Mouse (Mus musculus): ENCODE data around the gene Nme8. TPM values are rescaled to one million over a fixed set of nuclear protein-coding genes. Genes with fewer than 3 reads are reported as not detected.

Gene Nme8
- polyA plus RNA-seq, 1 experiment from 2014 or later, result 0.82 TPM

DNA sequence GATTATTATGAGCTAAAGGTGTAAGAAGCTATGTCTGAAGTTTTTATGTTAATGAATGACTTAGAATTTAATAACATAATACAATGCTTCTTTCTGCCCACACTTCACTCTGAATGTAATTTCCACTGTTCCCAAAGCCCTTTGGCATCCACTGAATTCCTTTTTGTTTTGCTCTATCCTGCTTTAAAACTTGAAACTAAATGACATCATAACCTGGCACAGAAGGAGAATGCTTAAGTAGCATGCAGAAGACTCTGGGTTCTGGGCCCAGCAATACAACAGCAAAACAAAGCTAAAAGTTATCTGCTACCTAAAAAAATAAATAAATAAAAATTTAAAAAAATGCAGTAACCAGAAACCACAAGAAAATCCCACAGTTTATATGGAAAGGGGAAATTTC lies 23.0 kb downstream of the Nme8 start:
- Histone ChIP-seq H3K9ac (ENCODE audit: low read length) (no peak overlapping the region), H3K4me2 (ENCODE audit: low read length) (no peak overlapping the region), H3K36me3 (ENCODE audit: control insufficient read depth, insufficient read depth, low read length) (no peaks in the 10 kb centered on the region), H3K27ac (replicated peaks in 1 of 2; ENCODE audit: control insufficient read depth in 1 of 2, insufficient read depth in 1 of 2, low read depth in 2 of 2, low read length in 2 of 2) (no peak overlapping the region), H3K4me1 (ENCODE audit: control insufficient read depth in 2 of 2, insufficient read depth in 2 of 2, low read length in 2 of 2) (no peaks in the 10 kb centered on the region), H3K9me3 (ENCODE audit: control insufficient read depth, low read length) (no peaks in the 10 kb centered on the region), H3K4me3 (ENCODE audit: control insufficient read depth in 1 of 2, insufficient read depth in 1 of 2, low read depth in 1 of 2, low read length in 2 of 2) (no peak overlapping the region), H3K27me3 (ENCODE audit: control insufficient read depth, insufficient read depth, low read length) (no peaks in the 10 kb centered on the region)
- ATAC-seq (ENCODE audit: insufficient number of reproducible peaks, insufficient read depth, low FRiP score, low read depth), result no peak

DNA sequence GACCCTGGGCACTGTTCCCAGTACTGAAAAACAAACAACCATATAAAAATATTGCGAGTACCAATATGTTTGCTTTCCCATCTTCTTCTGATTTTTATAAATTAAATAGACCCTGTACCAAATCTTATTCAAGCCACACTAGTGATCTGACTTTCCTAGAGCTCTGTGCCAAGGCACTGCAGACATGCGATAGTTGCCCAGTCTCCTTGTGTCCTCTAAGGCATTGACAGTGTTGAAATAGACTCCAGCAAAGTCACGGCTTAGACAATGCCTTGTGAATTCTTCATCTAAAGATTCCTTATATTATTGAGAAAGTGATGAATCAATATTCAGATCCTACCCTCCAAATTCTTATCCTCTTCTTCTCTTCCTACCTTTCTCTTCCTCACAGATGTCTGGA lies 23.6 kb downstream of the Nme8 start:
- no peak overlapping the region for H3K9ac ChIP-seq (ENCODE audit: low read length)
- WGBS, result 78% methylated on average over 3 of the region's 3 CpGs
- no peak overlapping the region for H3K27ac ChIP-seq (replicated peaks in 1 of 2; ENCODE audit: control insufficient read depth in 1 of 2, insufficient read depth in 1 of 2, low read depth in 2 of 2, low read length in 2 of 2)
- no peaks in the 10 kb centered on the region for H3K27me3 ChIP-seq (ENCODE audit: control insufficient read depth, insufficient read depth, low read length)
- H3K4me2 ChIP-seq (ENCODE audit: low read length), result no peak overlapping the region
- no peaks in the 10 kb centered on the region for H3K36me3 ChIP-seq (ENCODE audit: control insufficient read depth, insufficient read depth, low read length)
- no peak for ATAC-seq (ENCODE audit: insufficient number of reproducible peaks, insufficient read depth, low FRiP score, low read depth)
- H3K4me1 ChIP-seq (ENCODE audit: control insufficient read depth in 2 of 2, insufficient read depth in 2 of 2, low read length in 2 of 2), result no peaks in the 10 kb centered on the region
- no peaks in the 10 kb centered on the region for H3K9me3 ChIP-seq (ENCODE audit: control insufficient read depth, low read length)
- no peak overlapping the region for H3K4me3 ChIP-seq (ENCODE audit: control insufficient read depth in 1 of 2, insufficient read depth in 1 of 2, low read depth in 1 of 2, low read length in 2 of 2)

DNA sequence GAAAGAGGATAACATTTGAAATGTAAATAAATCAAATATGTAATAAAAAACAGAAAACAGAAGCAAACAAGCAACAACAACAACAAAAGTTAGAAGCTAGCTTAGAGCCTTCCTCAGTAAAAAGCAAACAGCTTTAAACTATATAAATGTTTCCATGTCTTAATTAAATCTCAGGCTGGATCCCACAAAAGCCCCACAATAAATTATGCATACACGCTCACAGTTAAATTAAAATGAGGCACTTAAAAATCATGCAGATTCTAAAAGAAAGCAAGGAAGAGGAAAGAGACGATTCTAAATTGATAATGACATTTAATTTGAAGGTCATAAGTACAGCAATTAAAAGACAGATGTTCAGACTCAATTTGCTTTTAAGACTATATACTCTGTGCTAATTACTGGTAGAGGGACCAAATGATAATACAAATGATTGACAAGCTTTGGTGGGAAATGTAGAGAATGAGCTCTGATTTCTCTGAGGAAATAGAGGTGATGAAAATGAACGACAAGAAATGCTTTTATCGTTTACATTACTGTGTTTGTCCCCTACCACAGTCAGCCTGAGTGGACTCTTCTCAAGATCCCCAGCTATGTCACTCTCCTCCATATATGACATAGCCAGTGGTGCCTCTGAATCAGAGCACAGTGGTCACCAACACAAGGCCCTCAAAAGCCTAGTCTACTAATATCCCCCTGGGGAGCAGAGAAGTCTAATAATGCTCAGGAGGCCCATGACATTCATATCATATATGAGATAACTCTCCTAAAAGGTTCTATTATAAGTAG lies 29.0 kb downstream of the Nme8 start:
- WGBS, result 80% methylated on average over 4 of the region's 4 CpGs
- ATAC-seq (ENCODE audit: insufficient number of reproducible peaks, insufficient read depth, low FRiP score, low read depth), result no peak
- Histone ChIP-seq H3K36me3 (ENCODE audit: control insufficient read depth, insufficient read depth, low read length) (no peaks in the 10 kb centered on the region), H3K9me3 (ENCODE audit: control insufficient read depth, low read length) (no peaks in the 10 kb centered on the region), H3K27me3 (ENCODE audit: control insufficient read depth, insufficient read depth, low read length) (no peaks in the 10 kb centered on the region), H3K9ac (ENCODE audit: low read length) (no peak overlapping the region), H3K4me3 (ENCODE audit: control insufficient read depth in 1 of 2, insufficient read depth in 1 of 2, low read depth in 1 of 2, low read length in 2 of 2) (no peak overlapping the region), H3K4me1 (ENCODE audit: control insufficient read depth in 2 of 2, insufficient read depth in 2 of 2, low read length in 2 of 2) (no peaks in the 10 kb centered on the region), H3K4me2 (ENCODE audit: low read length) (no peak overlapping the region), H3K27ac (replicated peaks in 1 of 2; ENCODE audit: control insufficient read depth in 1 of 2, insufficient read depth in 1 of 2, low read depth in 2 of 2, low read length in 2 of 2) (no peak overlapping the region)

DNA sequence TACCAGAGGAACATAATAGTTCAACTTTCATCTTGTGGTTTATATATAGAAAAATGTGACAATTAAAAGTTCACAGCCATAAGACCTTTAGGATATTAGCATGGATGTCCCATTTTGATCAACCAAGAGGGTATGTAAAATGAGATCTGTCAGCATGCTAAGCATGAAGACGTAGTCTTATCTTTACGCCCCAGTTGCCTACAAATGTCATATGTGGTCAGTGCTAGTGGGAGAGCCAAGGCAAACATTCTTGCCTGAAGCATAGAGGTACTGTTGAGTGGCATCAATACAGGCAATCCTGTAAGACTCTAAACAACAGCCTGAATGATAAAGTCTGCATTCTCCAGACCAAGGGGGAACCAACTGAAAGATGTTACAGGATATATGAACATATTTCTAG lies 45.2 kb downstream of the Nme8 start:
- WGBS, result 76% methylated on average over 2 of the region's 2 CpGs
- Histone ChIP-seq H3K9ac (ENCODE audit: low read length) (no peak overlapping the region), H3K4me3 (ENCODE audit: control insufficient read depth in 1 of 2, insufficient read depth in 1 of 2, low read depth in 1 of 2, low read length in 2 of 2) (no peak overlapping the region), H3K27ac (replicated peaks in 1 of 2; ENCODE audit: control insufficient read depth in 1 of 2, insufficient read depth in 1 of 2, low read depth in 2 of 2, low read length in 2 of 2) (no peak overlapping the region), H3K4me1 (ENCODE audit: control insufficient read depth in 2 of 2, insufficient read depth in 2 of 2, low read length in 2 of 2) (0 out of 4 replicates have a peak, but pooled peaks cover 0 to 2% of the 10 kb centered on the region in 2 experiments), H3K36me3 (ENCODE audit: control insufficient read depth, insufficient read depth, low read length) (no peaks in the 10 kb centered on the region), H3K4me2 (ENCODE audit: low read length) (no peak overlapping the region), H3K9me3 (ENCODE audit: control insufficient read depth, low read length) (no peaks in the 10 kb centered on the region), H3K27me3 (ENCODE audit: control insufficient read depth, insufficient read depth, low read length) (no peaks in the 10 kb centered on the region)
- ATAC-seq (ENCODE audit: insufficient number of reproducible peaks, insufficient read depth, low FRiP score, low read depth), result no peak

DNA sequence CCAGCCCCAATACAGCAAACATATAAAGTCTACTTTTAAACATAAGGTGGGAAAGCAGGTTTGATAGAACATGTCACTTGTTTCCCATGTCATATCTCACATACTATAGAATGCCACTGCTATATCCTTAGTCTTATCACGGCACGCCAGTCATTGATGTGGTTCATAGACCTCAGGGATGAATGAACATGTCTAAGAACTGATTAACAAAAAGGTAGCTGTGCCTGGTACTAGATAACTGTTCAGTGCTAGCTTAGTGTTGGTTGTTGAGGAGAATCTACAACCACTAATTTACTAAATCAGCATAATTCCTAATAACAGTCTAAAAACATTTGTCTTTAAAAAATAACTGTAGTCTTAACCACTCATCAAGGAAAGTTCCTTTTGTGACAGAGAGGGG lies 47.8 kb downstream of the Nme8 start:
- 91% methylated on average over 2 of the region's 2 CpGs for WGBS
- H3K36me3 ChIP-seq (ENCODE audit: control insufficient read depth, insufficient read depth, low read length), result no peaks in the 10 kb centered on the region
- no peaks in the 10 kb centered on the region for H3K27me3 ChIP-seq (ENCODE audit: control insufficient read depth, insufficient read depth, low read length)
- 0 out of 4 replicates have a peak, but pooled peaks cover 0 to 2% of the 10 kb centered on the region in 2 experiments for H3K4me1 ChIP-seq (ENCODE audit: control insufficient read depth in 2 of 2, insufficient read depth in 2 of 2, low read length in 2 of 2)
- H3K27ac ChIP-seq (replicated peaks in 1 of 2; ENCODE audit: control insufficient read depth in 1 of 2, insufficient read depth in 1 of 2, low read depth in 2 of 2, low read length in 2 of 2), result no peak overlapping the region
- no peak overlapping the region for H3K9ac ChIP-seq (ENCODE audit: low read length)
- H3K9me3 ChIP-seq (ENCODE audit: control insufficient read depth, low read length), result no peaks in the 10 kb centered on the region
- no peak overlapping the region for H3K4me3 ChIP-seq (ENCODE audit: control insufficient read depth in 1 of 2, insufficient read depth in 1 of 2, low read depth in 1 of 2, low read length in 2 of 2)
- no peak for ATAC-seq (ENCODE audit: insufficient number of reproducible peaks, insufficient read depth, low FRiP score, low read depth)
- H3K4me2 ChIP-seq (ENCODE audit: low read length), result no peak overlapping the region

DNA sequence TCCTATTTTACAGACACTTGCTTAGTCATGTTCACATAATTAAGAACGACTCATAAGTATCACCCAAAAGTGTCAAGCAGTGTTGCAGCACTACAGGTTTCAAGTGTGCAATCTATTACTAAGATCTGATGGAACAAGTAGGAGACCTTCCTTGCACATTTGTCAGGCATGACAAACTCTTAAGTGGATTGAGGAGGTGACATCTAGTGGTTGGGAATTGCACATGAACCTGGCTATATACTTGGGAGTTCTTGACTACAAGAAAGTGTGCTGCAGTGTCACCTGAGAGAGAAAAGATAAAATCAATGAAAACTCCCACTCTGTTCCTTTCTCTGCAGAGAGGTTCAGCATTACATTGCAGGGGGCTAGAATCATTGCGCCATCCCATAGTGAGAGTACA lies 53.4 kb downstream of the Nme8 start:
- Histone ChIP-seq H3K36me3 (ENCODE audit: control insufficient read depth, insufficient read depth, low read length) (no peaks in the 10 kb centered on the region), H3K27ac (replicated peaks in 1 of 2; ENCODE audit: control insufficient read depth in 1 of 2, insufficient read depth in 1 of 2, low read depth in 2 of 2, low read length in 2 of 2) (no peak overlapping the region), H3K9me3 (ENCODE audit: control insufficient read depth, low read length) (no peaks in the 10 kb centered on the region), H3K27me3 (ENCODE audit: control insufficient read depth, insufficient read depth, low read length) (no peaks in the 10 kb centered on the region), H3K4me3 (ENCODE audit: control insufficient read depth in 1 of 2, insufficient read depth in 1 of 2, low read depth in 1 of 2, low read length in 2 of 2) (no peak overlapping the region), H3K9ac (ENCODE audit: low read length) (no peak overlapping the region), H3K4me1 (ENCODE audit: control insufficient read depth in 2 of 2, insufficient read depth in 2 of 2, low read length in 2 of 2) (no peaks in the 10 kb centered on the region), H3K4me2 (ENCODE audit: low read length) (no peak overlapping the region)
- 63% methylated on average over 2 of the region's 2 CpGs for WGBS
- ATAC-seq (ENCODE audit: insufficient number of reproducible peaks, insufficient read depth, low FRiP score, low read depth), result no peak

DNA sequence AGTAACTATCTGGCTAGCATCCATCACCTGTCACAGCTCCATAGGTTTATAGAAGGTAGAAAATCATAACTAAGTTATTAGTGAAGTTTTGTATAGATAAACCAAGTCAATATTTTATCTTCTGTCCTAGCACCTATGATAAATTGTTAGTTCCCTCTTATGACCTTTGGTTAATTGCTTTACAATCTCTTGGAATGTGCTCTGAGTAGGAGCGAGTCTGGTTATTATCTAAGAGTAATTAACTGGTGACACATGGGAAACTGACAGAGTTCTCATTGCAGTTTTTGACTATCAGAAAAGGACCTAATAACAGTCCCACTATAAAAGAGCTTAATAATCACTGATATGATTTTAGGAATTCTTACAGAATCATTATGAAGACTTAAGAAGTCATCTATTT lies 54.1 kb downstream of the Nme8 start:
- no peak overlapping the region for H3K4me3 ChIP-seq (ENCODE audit: control insufficient read depth in 1 of 2, insufficient read depth in 1 of 2, low read depth in 1 of 2, low read length in 2 of 2)
- 53% methylated on average over 1 of the region's 1 CpGs for WGBS
- H3K4me1 ChIP-seq (ENCODE audit: control insufficient read depth in 2 of 2, insufficient read depth in 2 of 2, low read length in 2 of 2), result no peaks in the 10 kb centered on the region
- no peaks in the 10 kb centered on the region for H3K27me3 ChIP-seq (ENCODE audit: control insufficient read depth, insufficient read depth, low read length)
- no peak overlapping the region for H3K27ac ChIP-seq (replicated peaks in 1 of 2; ENCODE audit: control insufficient read depth in 1 of 2, insufficient read depth in 1 of 2, low read depth in 2 of 2, low read length in 2 of 2)
- H3K9ac ChIP-seq (ENCODE audit: low read length), result no peak overlapping the region
- no peaks in the 10 kb centered on the region for H3K9me3 ChIP-seq (ENCODE audit: control insufficient read depth, low read length)
- H3K36me3 ChIP-seq (ENCODE audit: control insufficient read depth, insufficient read depth, low read length), result no peaks in the 10 kb centered on the region
- H3K4me2 ChIP-seq (ENCODE audit: low read length), result no peak overlapping the region
- no peak for ATAC-seq (ENCODE audit: insufficient number of reproducible peaks, insufficient read depth, low FRiP score, low read depth)

Data from heart, embryonic 14.5 days (tissue).